Mouse (Mus musculus): ENCODE results near the gene Tubgcp4. TPM values are rescaled to one million over a fixed set of nuclear protein-coding genes. Genes with fewer than 3 reads are reported as not detected.

Gene Tubgcp4
- polyA plus RNA-seq, 1 experiment from 2014 or later: 58.6 TPM

DNA sequence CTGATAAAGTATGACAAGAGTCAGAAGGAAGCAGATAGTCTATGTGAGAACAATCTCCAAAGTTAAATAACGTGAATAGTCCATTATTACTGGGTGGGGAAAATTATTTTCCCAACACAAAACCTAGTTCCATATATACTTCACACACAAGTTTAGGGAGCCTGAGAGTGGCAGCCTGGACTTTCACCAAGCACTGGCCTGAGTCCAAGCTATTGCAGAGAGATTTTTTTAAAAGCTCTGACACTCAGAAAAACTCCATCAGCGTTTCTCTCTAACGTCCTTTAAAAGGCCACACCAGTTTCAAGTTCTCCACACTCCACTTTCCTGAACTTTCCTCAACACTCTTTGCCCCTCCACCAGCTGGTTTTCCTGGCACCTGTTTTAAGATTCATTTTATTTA lies 44.0 kb downstream of the Tubgcp4 start:
- Histone ChIP-seq H3K9me3 (ENCODE audit: control insufficient read depth, low read depth, low read length) (no peaks in the 10 kb centered on the region), H3K4me3 (ENCODE audit: low read depth, low read length) (no peak overlapping the region), H3K36me3 (ENCODE audit: control insufficient read depth, insufficient read depth, low read length) (peaks cover 44% of the 10 kb centered on the region), H3K4me1 (ENCODE audit: control insufficient read depth, insufficient read depth, low read length) (no peaks in the 10 kb centered on the region), H3K27ac (ENCODE audit: low read length) (no peak overlapping the region), H3K9ac (replicated peaks; ENCODE audit: low read depth, low read length) (no peak overlapping the region), H3K4me2 (replicated peaks; ENCODE audit: low read depth, low read length) (no peak overlapping the region), H3K27me3 (ENCODE audit: control insufficient read depth, insufficient read depth, low read length) (no peaks in the 10 kb centered on the region)
- ATAC-seq (ENCODE audit: insufficient number of reproducible peaks, insufficient read depth, low FRiP score, low read depth): no peak
- 73% methylated on average over 3 of the region's 3 CpGs for WGBS

DNA sequence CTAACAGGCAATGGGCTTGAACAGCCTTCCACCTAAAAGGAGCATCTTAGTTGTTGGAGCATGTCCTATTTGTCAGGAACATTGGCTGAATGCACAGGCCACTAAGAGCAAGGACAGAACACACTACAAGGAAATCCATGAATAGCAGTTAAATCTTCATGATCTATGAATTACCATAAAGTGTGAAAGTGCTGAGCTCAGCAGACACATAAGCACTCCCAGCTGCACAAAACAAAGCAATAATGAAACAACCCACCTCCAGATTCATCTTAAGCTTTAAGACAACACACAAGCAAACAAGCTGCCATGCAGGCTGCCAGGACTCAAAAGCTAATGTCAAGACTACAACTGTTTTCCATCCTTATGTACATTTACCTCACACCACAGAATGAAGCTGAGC lies 48.7 kb downstream of the Tubgcp4 start:
- Histone ChIP-seq H3K4me2 (replicated peaks; ENCODE audit: low read depth, low read length) (no peak overlapping the region), H3K36me3 (ENCODE audit: control insufficient read depth, insufficient read depth, low read length) (peaks cover 47% of the 10 kb centered on the region), H3K9ac (replicated peaks; ENCODE audit: low read depth, low read length) (no peak overlapping the region), H3K4me1 (ENCODE audit: control insufficient read depth, insufficient read depth, low read length) (no peaks in the 10 kb centered on the region), H3K4me3 (ENCODE audit: low read depth, low read length) (no peak overlapping the region), H3K27me3 (ENCODE audit: control insufficient read depth, insufficient read depth, low read length) (no peaks in the 10 kb centered on the region), H3K27ac (ENCODE audit: low read length) (no peak overlapping the region), H3K9me3 (ENCODE audit: control insufficient read depth, low read depth, low read length) (no peaks in the 10 kb centered on the region)
- ATAC-seq (ENCODE audit: insufficient number of reproducible peaks, insufficient read depth, low FRiP score, low read depth): no peak

- Histone ChIP-seq H3K4me1 (ENCODE audit: control insufficient read depth, insufficient read depth, low read length) (no peaks in the 10 kb centered on the region), H3K36me3 (ENCODE audit: control insufficient read depth, insufficient read depth, low read length) (peaks cover 41% of the 10 kb centered on the region), H3K4me3 (ENCODE audit: low read depth, low read length) (no peak overlapping the region), H3K9me3 (ENCODE audit: control insufficient read depth, low read depth, low read length) (no peaks in the 10 kb centered on the region), H3K27ac (ENCODE audit: low read length) (no peak overlapping the region), H3K4me2 (replicated peaks; ENCODE audit: low read depth, low read length) (no peak overlapping the region), H3K9ac (replicated peaks; ENCODE audit: low read depth, low read length) (no peak overlapping the region), H3K27me3 (ENCODE audit: control insufficient read depth, insufficient read depth, low read length) (no peaks in the 10 kb centered on the region)
- no peak for ATAC-seq (ENCODE audit: insufficient number of reproducible peaks, insufficient read depth, low FRiP score, low read depth)
These were observed 49.5 kb downstream of the Tubgcp4 start for GRCm38 (mm10) chr2:121219994-121220393.

DNA sequence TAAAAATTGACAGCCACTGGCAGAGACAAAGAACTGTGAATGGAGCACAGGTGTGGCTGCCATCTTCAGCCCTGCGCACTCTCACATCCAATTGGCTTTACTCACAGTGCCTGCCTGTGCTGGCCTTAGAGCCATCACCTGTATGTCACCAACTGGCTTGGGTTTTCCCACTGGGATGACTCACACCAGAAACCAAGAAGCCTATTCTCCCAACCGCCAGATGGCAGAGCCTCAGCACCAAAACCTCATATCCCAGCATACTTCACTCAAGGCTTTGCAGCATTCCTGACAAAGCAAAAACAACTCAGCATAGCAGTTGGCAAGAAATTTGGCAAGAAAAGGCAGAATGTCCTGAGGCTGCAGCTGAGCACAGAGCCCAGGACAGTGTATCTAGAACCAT lies 52.6 kb downstream of the Tubgcp4 start:
- Histone ChIP-seq H3K4me3 (ENCODE audit: low read depth, low read length) (no peak overlapping the region), H3K4me2 (replicated peaks; ENCODE audit: low read depth, low read length) (no peak overlapping the region), H3K27ac (ENCODE audit: low read length) (no peak overlapping the region), H3K4me1 (ENCODE audit: control insufficient read depth, insufficient read depth, low read length) (no peaks in the 10 kb centered on the region), H3K27me3 (ENCODE audit: control insufficient read depth, insufficient read depth, low read length) (no peaks in the 10 kb centered on the region), H3K9me3 (ENCODE audit: control insufficient read depth, low read depth, low read length) (no peaks in the 10 kb centered on the region), H3K9ac (replicated peaks; ENCODE audit: low read depth, low read length) (no peak overlapping the region), H3K36me3 (ENCODE audit: control insufficient read depth, insufficient read depth, low read length) (peaks cover 47% of the 10 kb centered on the region)
- no peak for ATAC-seq (ENCODE audit: insufficient number of reproducible peaks, insufficient read depth, low FRiP score, low read depth)
- WGBS: 96% methylated on average over 2 of the region's 2 CpGs

DNA sequence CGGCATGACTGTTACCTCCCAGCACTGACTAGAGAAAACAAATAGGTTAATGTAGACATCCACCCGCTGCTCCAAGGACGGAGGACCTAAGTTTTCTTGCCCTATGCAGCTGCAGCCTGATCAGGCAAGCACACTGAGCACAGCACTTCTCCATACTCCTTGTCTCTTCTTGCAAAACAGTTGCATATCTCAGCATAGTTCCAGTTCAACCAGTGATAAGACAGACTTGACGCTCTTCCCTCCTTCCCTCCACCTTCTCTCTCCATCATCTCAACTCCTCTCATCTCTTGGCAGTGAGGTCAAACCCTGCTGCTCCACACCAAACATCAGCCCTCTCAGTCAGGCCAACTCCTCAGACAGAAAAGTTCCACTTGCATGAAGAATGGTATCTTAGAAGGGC lies 57.7 kb downstream of the Tubgcp4 start:
- no peak overlapping the region for H3K9ac ChIP-seq (replicated peaks; ENCODE audit: low read depth, low read length)
- no peaks in the 10 kb centered on the region for H3K4me1 ChIP-seq (ENCODE audit: control insufficient read depth, insufficient read depth, low read length)
- WGBS: 92% methylated on average over 4 of the region's 4 CpGs
- no peaks in the 10 kb centered on the region for H3K9me3 ChIP-seq (ENCODE audit: control insufficient read depth, low read depth, low read length)
- no peak overlapping the region for H3K4me2 ChIP-seq (replicated peaks; ENCODE audit: low read depth, low read length)
- no peak overlapping the region for H3K27ac ChIP-seq (ENCODE audit: low read length)
- H3K4me3 ChIP-seq (ENCODE audit: low read depth, low read length): no peak overlapping the region
- H3K36me3 ChIP-seq (ENCODE audit: control insufficient read depth, insufficient read depth, low read length): peaks cover 56% of the 10 kb centered on the region
- no peaks in the 10 kb centered on the region for H3K27me3 ChIP-seq (ENCODE audit: control insufficient read depth, insufficient read depth, low read length)
- ATAC-seq (ENCODE audit: insufficient number of reproducible peaks, insufficient read depth, low FRiP score, low read depth): no peak

- no peaks in the 10 kb centered on the region for H3K4me1 ChIP-seq (ENCODE audit: control insufficient read depth, insufficient read depth, low read length)
- H3K9ac ChIP-seq (replicated peaks; ENCODE audit: low read depth, low read length): no peak overlapping the region
- no peaks in the 10 kb centered on the region for H3K27me3 ChIP-seq (ENCODE audit: control insufficient read depth, insufficient read depth, low read length)
- 88% methylated on average over 8 of the region's 8 CpGs for WGBS
- no peak for ATAC-seq (ENCODE audit: insufficient number of reproducible peaks, insufficient read depth, low FRiP score, low read depth)
- no peak overlapping the region for H3K4me3 ChIP-seq (ENCODE audit: low read depth, low read length)
- H3K4me2 ChIP-seq (replicated peaks; ENCODE audit: low read depth, low read length): no peak overlapping the region
- peaks cover 61% of the 10 kb centered on the region for H3K36me3 ChIP-seq (ENCODE audit: control insufficient read depth, insufficient read depth, low read length)
- H3K27ac ChIP-seq (ENCODE audit: low read length): no peak overlapping the region
- H3K9me3 ChIP-seq (ENCODE audit: control insufficient read depth, low read depth, low read length): no peaks in the 10 kb centered on the region
These were observed 65.1 kb downstream of the Tubgcp4 start for GRCm38 (mm10) chr2:121235460-121236072.

DNA sequence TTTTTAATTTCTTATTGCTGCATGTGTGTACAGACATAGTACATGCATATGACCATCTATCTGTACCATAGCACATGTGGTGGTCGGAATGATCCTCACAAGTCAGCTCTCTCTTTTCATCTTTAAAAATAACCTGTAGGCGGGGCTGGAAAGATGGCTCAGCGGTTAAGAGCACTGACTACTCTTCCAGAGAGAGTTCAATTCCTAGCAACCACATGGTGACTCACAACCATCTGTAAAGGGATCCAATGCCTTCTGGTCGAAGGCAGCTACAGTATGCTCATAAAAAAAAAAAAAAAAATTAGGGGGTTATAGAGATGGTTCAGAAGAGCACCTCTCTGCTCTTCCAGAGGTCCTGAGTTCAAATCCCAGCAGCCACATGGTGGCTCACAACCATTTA lies 69.0 kb downstream of the Tubgcp4 start:
- Histone ChIP-seq H3K27me3 (ENCODE audit: control insufficient read depth, insufficient read depth, low read length) (no peaks in the 10 kb centered on the region), H3K4me2 (replicated peaks; ENCODE audit: low read depth, low read length) (no peak overlapping the region), H3K27ac (ENCODE audit: low read length) (no peak overlapping the region), H3K4me3 (ENCODE audit: low read depth, low read length) (no peak overlapping the region), H3K9me3 (ENCODE audit: control insufficient read depth, low read depth, low read length) (no peaks in the 10 kb centered on the region), H3K9ac (replicated peaks; ENCODE audit: low read depth, low read length) (no peak overlapping the region), H3K36me3 (ENCODE audit: control insufficient read depth, insufficient read depth, low read length) (peaks cover 51% of the 10 kb centered on the region), H3K4me1 (ENCODE audit: control insufficient read depth, insufficient read depth, low read length) (no peaks in the 10 kb centered on the region)
- no peak for ATAC-seq (ENCODE audit: insufficient number of reproducible peaks, insufficient read depth, low FRiP score, low read depth)
- WGBS: 89% methylated on average over 4 of the region's 4 CpGs

DNA sequence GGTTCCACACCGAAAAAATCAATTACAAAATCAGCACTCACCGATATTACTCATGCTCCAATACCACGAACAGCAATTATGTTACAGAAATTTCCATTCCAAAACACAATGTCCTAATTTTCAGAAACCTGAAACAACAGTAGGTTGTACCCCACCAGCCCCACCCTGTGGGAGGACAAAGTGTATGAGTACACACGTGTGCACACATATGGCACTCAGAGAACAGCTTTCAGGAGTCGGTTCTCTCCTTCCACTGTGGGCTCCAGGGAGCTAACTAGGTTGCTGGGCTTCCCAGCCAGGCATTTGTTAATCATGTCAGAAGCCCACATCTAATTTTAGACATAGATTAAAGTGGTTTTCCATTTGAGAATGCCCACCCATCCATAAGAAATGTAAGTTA lies 73.6 kb downstream of the Tubgcp4 start:
- 92% methylated on average over 5 of the region's 5 CpGs for WGBS
- Histone ChIP-seq H3K4me2 (replicated peaks; ENCODE audit: low read depth, low read length) (no peak overlapping the region), H3K27me3 (ENCODE audit: control insufficient read depth, insufficient read depth, low read length) (no peaks in the 10 kb centered on the region), H3K9ac (replicated peaks; ENCODE audit: low read depth, low read length) (no peak overlapping the region), H3K4me1 (ENCODE audit: control insufficient read depth, insufficient read depth, low read length) (no peaks in the 10 kb centered on the region), H3K36me3 (ENCODE audit: control insufficient read depth, insufficient read depth, low read length) (peaks cover 59% of the 10 kb centered on the region), H3K9me3 (ENCODE audit: control insufficient read depth, low read depth, low read length) (no peaks in the 10 kb centered on the region), H3K27ac (ENCODE audit: low read length) (no peak overlapping the region), H3K4me3 (ENCODE audit: low read depth, low read length) (no peak overlapping the region)
- ATAC-seq (ENCODE audit: insufficient number of reproducible peaks, insufficient read depth, low FRiP score, low read depth): no peak

Data from stomach, embryonic 14.5 days (tissue).